Mouse (Mus musculus): ENCODE results near the gene 1110065P20Rik. TPM values are rescaled to one million over a fixed set of nuclear protein-coding genes. Genes with fewer than 3 reads are reported as not detected.

1110065P20Rik gene
- polyA plus RNA-seq (2016; fragmentation: Nextera tagmentation; extraction: Ambion mirVana) = 60.1 and 64.9 TPM in 2 replicates

- H3K4me2 ChIP-seq = peak within 1 kb of the TSS; percentile 93
- H3K27ac ChIP-seq = peak within 1 kb of the TSS; percentile 95
- H3K36me3 ChIP-seq (replicated peaks) = peaks cover 27% of the 10 kb centered on the region
- H3K27me3 ChIP-seq = no peaks in the 10 kb centered on the region
- peaks cover 38% of the 10 kb centered on the region for H3K4me1 ChIP-seq
- no peaks in the 10 kb centered on the region for H3K9me3 ChIP-seq
- WGBS = under 1% methylated on average over 75 of the region's 75 CpGs
- H3K9ac ChIP-seq = peak within 1 kb of the TSS; percentile 94
- peak; percentile 30; the same call in 1 of the 2 replicates for ATAC-seq (ENCODE audit: low FRiP score)
- H3K4me3 ChIP-seq (replicated peaks) = peak within 1 kb of the TSS; percentile 100
Measured at GRCm38 (mm10) chr4:124850933-124851658, at the start of gene 1110065P20Rik. 1110065P20Rik (minus strand) TSS chr4:124851196.

- no peak overlapping the region for H3K4me3 ChIP-seq (replicated peaks)
- peaks cover 43% of the 10 kb centered on the region for H3K27me3 ChIP-seq
- no peak for ATAC-seq (ENCODE audit: low FRiP score)
- H3K9me3 ChIP-seq = no peaks in the 10 kb centered on the region
- no peak overlapping the region for H3K9ac ChIP-seq
- no peaks in the 10 kb centered on the region for H3K36me3 ChIP-seq (replicated peaks)
- H3K4me1 ChIP-seq = peaks cover 37% of the 10 kb centered on the region
- whole genome bisulfite sequencing = 64% methylated on average over 5 of the region's 5 CpGs
- H3K4me2 ChIP-seq = no peak overlapping the region
- no peak overlapping the region for H3K27ac ChIP-seq
Measured at GRCm38 (mm10) chr4:124899906-124900305, 48.9 kb upstream of the 1110065P20Rik start.

GRCm38 (mm10) chr4:124898428-124898827 lies 47.4 kb upstream of the 1110065P20Rik start:
- no peak for ATAC-seq (ENCODE audit: low FRiP score)
- Histone ChIP-seq H3K27me3 (peaks cover 58% of the 10 kb centered on the region), H3K4me2 (no peak overlapping the region), H3K27ac (0 out of 2 replicates have a peak overlapping the region, but pooled peaks have one; percentile 25), H3K9me3 (no peaks in the 10 kb centered on the region), H3K4me1 (peaks cover 52% of the 10 kb centered on the region), H3K9ac (0 out of 2 replicates have a peak overlapping the region, but pooled peaks have one; percentile 17), H3K36me3 (replicated peaks) (no peaks in the 10 kb centered on the region), H3K4me3 (replicated peaks) (no peak overlapping the region)
- 9% methylated on average over 10 of the region's 10 CpGs for WGBS

- Histone ChIP-seq H3K27me3 (peaks cover 81% of the 10 kb centered on the region), H3K4me3 (replicated peaks) (peak overlapping the region; percentile 54)
- ATAC-seq (ENCODE audit: low FRiP score) = peak; percentile 72; the same call in 1 of the 2 replicates
Measured at GRCm38 (mm10) chr4:124894508-124895428, 43.8 kb upstream of the 1110065P20Rik start.

GRCm38 (mm10) chr4:124893769-124894168 lies 42.8 kb upstream of the 1110065P20Rik start:
- no peaks in the 10 kb centered on the region for H3K36me3 ChIP-seq (replicated peaks)
- 0 out of 2 replicates have a peak overlapping the region, but pooled peaks have one; percentile 84 for H3K4me2 ChIP-seq
- H3K27ac ChIP-seq = no peak overlapping the region
- H3K4me1 ChIP-seq = peaks cover 34% of the 10 kb centered on the region
- H3K4me3 ChIP-seq (replicated peaks) = no peak overlapping the region
- H3K9me3 ChIP-seq = no peaks in the 10 kb centered on the region
- whole genome bisulfite sequencing = 30% methylated on average over 6 of the region's 6 CpGs
- peak; percentile 36; the same call in 1 of the 2 replicates for ATAC-seq (ENCODE audit: low FRiP score)
- H3K27me3 ChIP-seq = peaks cover 79% of the 10 kb centered on the region
- H3K9ac ChIP-seq = no peak overlapping the region

More at GRCm38 (mm10) chr4:124894508-124895428, 43.8 kb upstream of the 1110065P20Rik start:
- WGBS = 1% methylated on average over 81 of the region's 83 CpGs
- Histone ChIP-seq H3K9me3 (no peaks in the 10 kb centered on the region), H3K36me3 (replicated peaks) (no peaks in the 10 kb centered on the region), H3K4me1 (peaks cover 44% of the 10 kb centered on the region), H3K27ac (no peak overlapping the region), H3K4me2 (peak overlapping the region; percentile 84), H3K9ac (peak overlapping the region; percentile 50; the same call in 1 of the 2 replicates)

GRCm38 (mm10) chr4:124890831-124891230 lies 39.8 kb upstream of the 1110065P20Rik start:
- Histone ChIP-seq H3K27me3 (peaks cover 82% of the 10 kb centered on the region), H3K4me1 (peaks cover 21% of the 10 kb centered on the region), H3K9ac (no peak overlapping the region), H3K4me2 (no peak overlapping the region), H3K27ac (no peak overlapping the region), H3K36me3 (replicated peaks) (no peaks in the 10 kb centered on the region), H3K9me3 (no peaks in the 10 kb centered on the region), H3K4me3 (replicated peaks) (no peak overlapping the region)
- 72% methylated on average over 5 of the region's 5 CpGs for WGBS
- no peak for ATAC-seq (ENCODE audit: low FRiP score)

- Histone ChIP-seq H3K27me3 (peaks cover 80% of the 10 kb centered on the region), H3K36me3 (replicated peaks) (no peaks in the 10 kb centered on the region), H3K9ac (no peak overlapping the region), H3K4me1 (peaks cover 17% of the 10 kb centered on the region), H3K4me3 (replicated peaks) (no peak overlapping the region), H3K27ac (no peak overlapping the region), H3K4me2 (no peak overlapping the region), H3K9me3 (no peaks in the 10 kb centered on the region)
- WGBS = 84% methylated on average over 2 of the region's 2 CpGs
- no peak for ATAC-seq (ENCODE audit: low FRiP score)
Measured at GRCm38 (mm10) chr4:124889935-124890334, 38.9 kb upstream of the 1110065P20Rik start.

GRCm38 (mm10) chr4:124888702-124889101 lies 37.7 kb upstream of the 1110065P20Rik start:
- ATAC-seq (ENCODE audit: low FRiP score) = no peak
- no peaks in the 10 kb centered on the region for H3K36me3 ChIP-seq (replicated peaks)
- H3K9me3 ChIP-seq = no peaks in the 10 kb centered on the region
- H3K27me3 ChIP-seq = peaks cover 77% of the 10 kb centered on the region
- H3K9ac ChIP-seq = no peak overlapping the region
- H3K4me3 ChIP-seq (replicated peaks) = no peak overlapping the region
- H3K4me2 ChIP-seq = no peak overlapping the region
- H3K27ac ChIP-seq = no peak overlapping the region
- WGBS = 67% methylated on average over 7 of the region's 7 CpGs
- H3K4me1 ChIP-seq = peaks cover 4% of the 10 kb centered on the region; the same call in 1 of the 2 replicates

GRCm38 (mm10) chr4:124882151-124882729 lies 31.2 kb upstream of the 1110065P20Rik start:
- H3K9me3 ChIP-seq = no peaks in the 10 kb centered on the region
- H3K36me3 ChIP-seq (replicated peaks) = no peaks in the 10 kb centered on the region
- ATAC-seq (ENCODE audit: low FRiP score) = peak; percentile 34
- peak overlapping the region; percentile 50 for H3K9ac ChIP-seq
- under 1% methylated on average over 29 of the region's 37 CpGs for whole genome bisulfite sequencing
- peak overlapping the region; percentile 84 for H3K4me2 ChIP-seq
- H3K27ac ChIP-seq = no peak overlapping the region
- peak overlapping the region; percentile 50 for H3K4me3 ChIP-seq (replicated peaks)
- peaks cover 79% of the 10 kb centered on the region for H3K27me3 ChIP-seq
- H3K4me1 ChIP-seq = peaks cover 31% of the 10 kb centered on the region

- no peaks in the 10 kb centered on the region for H3K9me3 ChIP-seq
- H3K9ac ChIP-seq = peak overlapping the region; percentile 50
- WGBS = under 1% methylated on average over 37 of the region's 37 CpGs
- peak overlapping the region; percentile 50 for H3K4me3 ChIP-seq (replicated peaks)
- 0 out of 2 replicates have a peak overlapping the region, but pooled peaks have one; percentile 50 for H3K27ac ChIP-seq
- H3K27me3 ChIP-seq = peaks cover 74% of the 10 kb centered on the region
- ATAC-seq (ENCODE audit: low FRiP score) = peak; percentile 98
- H3K4me1 ChIP-seq = peaks cover 31% of the 10 kb centered on the region
- peak overlapping the region; percentile 84 for H3K4me2 ChIP-seq
- H3K36me3 ChIP-seq (replicated peaks) = no peaks in the 10 kb centered on the region
Measured at GRCm38 (mm10) chr4:124881341-124881908, 30.4 kb upstream of the 1110065P20Rik start.

GRCm38 (mm10) chr4:124880599-124880998 lies 29.6 kb upstream of the 1110065P20Rik start, which contains the start of gene Epha10:
Epha10 (plus strand) TSS chr4:124880899.
- Histone ChIP-seq H3K27ac (0 out of 2 replicates have a peak within 1 kb of the TSS, but pooled peaks have one; percentile 50), H3K4me1 (peaks cover 31% of the 10 kb centered on the region), H3K9ac (peak within 1 kb of the TSS; percentile 50), H3K4me2 (peak within 1 kb of the TSS; percentile 84), H3K4me3 (replicated peaks) (peak within 1 kb of the TSS; percentile 50), H3K27me3 (peaks cover 66% of the 10 kb centered on the region), H3K9me3 (no peaks in the 10 kb centered on the region), H3K36me3 (replicated peaks) (no peaks in the 10 kb centered on the region)
- ATAC-seq (ENCODE audit: low FRiP score) = no peak
- 5% methylated on average over 11 of the region's 11 CpGs for WGBS
